Mouse (Mus musculus) hindbrain, postnatal 0 days (tissue): ENCODE results near the gene Atg4c. TPM values are rescaled to one million over a fixed set of nuclear protein-coding genes. Genes with fewer than 3 reads are reported as not detected.
A peak's percentile ranks its signal among the peaks of the same experiment; 100 is the strongest.

Experiments used
- ATAC-seq: fragments of 200-750 bp; cut with Nextera tagmentation; 2 replicates; pipeline ENCODE4 v1.8.0; 2017; ENCODE audit warnings: mild to moderate bottlenecking, moderate TSS enrichment, moderate library complexity
- DNase-seq: peaks from one replicate; pipeline ENCODE4 v3.0.0-alpha.2; 2015; ENCODE audit warnings: low spot score
- H3K27ac ChIP-seq: fragments of 300-500 bp; sonication (generic); 2 replicates; pipeline ENCODE4 v1.5.1; 2014; ENCODE audit warnings: mild to moderate bottlenecking
- H3K27me3 ChIP-seq: fragments of 300-500 bp; sonication (generic); 2 replicates; pipeline ENCODE4 v1.6.1; 2014; ENCODE audit warnings: low read length, mixed read lengths; ENCODE audit not compliant: insufficient read depth
- H3K36me3 ChIP-seq: fragments of 300-500 bp; sonication (generic); 2 replicates; pipeline ENCODE4 v1.6.1; 2014; ENCODE audit warnings: low read length, mixed read lengths; ENCODE audit not compliant: insufficient read depth
- H3K4me1 ChIP-seq: fragments of 300-500 bp; sonication (generic); 2 replicates; pipeline ENCODE4 v1.6.1; 2014; ENCODE audit warnings: antibody characterized with exemption, low read length, mixed read lengths; ENCODE audit not compliant: insufficient read depth
- H3K4me2 ChIP-seq: fragments of 300-500 bp; sonication (generic); 2 replicates; pipeline ENCODE4 v1.6.1; 2014; ENCODE audit warnings: low read depth, mild to moderate bottlenecking, low read length, moderate library complexity, mixed read lengths
- H3K4me3 ChIP-seq: fragments of 300-500 bp; sonication (generic); 2 replicates; pipeline ENCODE4 v1.5.1; 2014; ENCODE audit warnings: low read length
- H3K9ac ChIP-seq: fragments of 300-500 bp; sonication (generic); replicated peaks from 2 replicates; pipeline ENCODE4 v1.6.1; 2014; ENCODE audit warnings: mild to moderate bottlenecking, low read length, moderate library complexity, mixed read lengths
- H3K9me3 ChIP-seq: fragments of 300-500 bp; sonication (generic); 2 replicates; pipeline ENCODE4 v1.6.1; 2016; ENCODE audit warnings: low read length, mixed read lengths
- CTCF ChIP-seq: IDR thresholded peaks from 2 replicates; pipeline ENCODE4 v1.5.1; 2016; ENCODE audit warnings: antibody characterized with exemption, control low read depth, low read depth
- WGBS: fragments of 180-500 bp; shearing (Covaris S2); extraction: QIAGEN DNeasy Blood & Tissue Kit; methylation state at CpG from one replicate; pipeline ENCODE4 v1.1.7; 2014; 5-methylcytosine and 5-hydroxymethylcytosine counted together
- polyA plus RNA-seq: library from polyadenylated mRNA; unstranded; fragments of >200 nt; fragmentation: Nextera tagmentation; extraction: Ambion mirVana; gene quantifications from 2 replicates; pipeline ENCODE4 v1.2.1, GENCODE M21; 2015
- total RNA-seq: library from RNA; depleted of rRNA; stranded (reverse); fragments of >200 nt; gene quantifications from 2 replicates; pipeline ENCODE4 v1.2.3, GENCODE M21; 2014

Gene Atg4c
- total and polyA plus RNA-seq, 2 experiments from 2014 or later: 15.6 to 17.9 TPM

DNA sequence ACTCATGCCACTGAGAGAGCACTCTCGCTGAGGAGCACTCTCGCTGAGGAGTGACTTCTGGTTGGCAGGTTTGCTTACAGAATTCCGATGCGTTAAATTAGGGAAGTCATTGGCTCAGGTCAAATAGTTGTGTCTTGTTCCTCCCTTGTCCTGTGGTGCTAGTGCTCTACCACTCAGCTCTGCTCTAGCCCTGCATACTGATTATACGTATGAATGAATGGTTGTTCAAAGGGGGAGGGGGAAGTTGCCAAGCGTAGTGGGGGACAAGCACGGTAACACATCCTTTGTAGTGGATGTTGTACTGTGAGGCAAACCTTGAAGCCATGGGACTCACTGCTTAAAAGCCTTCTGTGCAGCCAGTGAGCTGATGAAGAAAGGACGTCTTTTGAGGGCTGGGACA is 28.5 kb downstream of the Atg4c start:
- TF ChIP-seq CTCF: no peak
- Histone ChIP-seq H3K4me2 (no peak overlapping the region), H3K9ac (no peak overlapping the region), H3K27ac (no peak overlapping the region), H3K27me3 (no peaks in the 10 kb centered on the region), H3K9me3 (no peaks in the 10 kb centered on the region), H3K4me3 (no peak overlapping the region), H3K4me1 (no peaks in the 10 kb centered on the region), H3K36me3 (peaks cover 6% of the 10 kb centered on the region; the same call in 1 of the 2 replicates)
- ATAC-seq: no peak
- WGBS: 68% methylated on average over 8 of the region's 8 CpGs
- DNase-seq: no peak

DNA sequence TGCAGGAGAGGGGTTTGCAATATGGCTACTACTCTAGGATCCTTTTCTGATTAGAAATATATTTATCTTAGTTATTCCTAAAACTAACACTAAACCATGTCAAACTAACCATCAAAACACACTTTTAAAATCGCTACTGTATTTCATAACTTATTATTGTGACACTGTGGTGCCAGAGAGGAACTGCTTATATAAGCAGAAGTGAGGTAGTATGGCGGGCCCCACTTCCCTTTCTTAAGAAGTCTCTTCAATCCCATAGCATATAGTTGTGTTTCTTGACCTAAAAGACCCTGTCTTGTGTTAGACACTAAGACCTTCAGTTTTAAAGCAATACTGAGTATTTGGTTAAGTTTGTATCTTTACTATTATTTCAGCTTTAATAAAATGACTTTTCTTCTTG is 31.1 kb downstream of the Atg4c start:
- no peak for ATAC-seq
- 97% methylated on average over 2 of the region's 2 CpGs for WGBS
- H3K9ac ChIP-seq: no peak overlapping the region
- H3K9me3 ChIP-seq: no peaks in the 10 kb centered on the region
- TF ChIP-seq CTCF: no peak
- no peaks in the 10 kb centered on the region for H3K4me1 ChIP-seq
- peaks cover 6% of the 10 kb centered on the region; the same call in 1 of the 2 replicates for H3K36me3 ChIP-seq
- no peak overlapping the region for H3K4me3 ChIP-seq
- H3K4me2 ChIP-seq: no peak overlapping the region
- DNase-seq: no peak
- no peak overlapping the region for H3K27ac ChIP-seq
- no peaks in the 10 kb centered on the region for H3K27me3 ChIP-seq

- no peak for TF ChIP-seq CTCF
- H3K9me3 ChIP-seq: no peaks in the 10 kb centered on the region
- no peak for DNase-seq
- no peak overlapping the region for H3K27ac ChIP-seq
- H3K4me2 ChIP-seq: no peak overlapping the region
- 77% methylated on average over 6 of the region's 6 CpGs for WGBS
- no peaks in the 10 kb centered on the region for H3K4me1 ChIP-seq
- peaks cover 6% of the 10 kb centered on the region; the same call in 1 of the 2 replicates for H3K36me3 ChIP-seq
- ATAC-seq: no peak
- no peak overlapping the region for H3K4me3 ChIP-seq
- H3K27me3 ChIP-seq: no peaks in the 10 kb centered on the region
- H3K9ac ChIP-seq: no peak overlapping the region
Measured at GRCm38 (mm10) chr4:99227226-99227625, 33.5 kb downstream of the Atg4c start.

- DNase-seq (no peak), ATAC-seq (no peak)
- WGBS: 84% methylated on average over 8 of the region's 8 CpGs
- H3K4me2 ChIP-seq: no peak overlapping the region
- no peak overlapping the region for H3K27ac ChIP-seq
- no peak overlapping the region for H3K9ac ChIP-seq
- no peak overlapping the region for H3K4me3 ChIP-seq
- no peaks in the 10 kb centered on the region for H3K4me1 ChIP-seq
- no peaks in the 10 kb centered on the region for H3K27me3 ChIP-seq
- peaks cover 6% of the 10 kb centered on the region; the same call in 1 of the 2 replicates for H3K36me3 ChIP-seq
- H3K9me3 ChIP-seq: no peaks in the 10 kb centered on the region
- no peak for TF ChIP-seq CTCF
Measured at GRCm38 (mm10) chr4:99229371-99229770, 35.6 kb downstream of the Atg4c start.

- Histone ChIP-seq H3K4me2 (no peak overlapping the region), H3K27me3 (no peaks in the 10 kb centered on the region), H3K9me3 (no peaks in the 10 kb centered on the region), H3K9ac (no peak overlapping the region), H3K27ac (no peak overlapping the region), H3K4me1 (no peaks in the 10 kb centered on the region), H3K36me3 (no peaks in the 10 kb centered on the region), H3K4me3 (no peak overlapping the region)
- peak; percentile 74 for TF ChIP-seq CTCF
- peak; percentile 79 for ATAC-seq
- WGBS: 84% methylated on average over 8 of the region's 8 CpGs
- DNase-seq: peak; percentile 87
Measured at GRCm38 (mm10) chr4:99235203-99235856, 41.6 kb downstream of the Atg4c start.

- no peak overlapping the region for H3K27ac ChIP-seq
- DNase-seq (peak; percentile 15), ATAC-seq (no peak)
- TF ChIP-seq CTCF: peak; percentile 55
- H3K4me3 ChIP-seq: no peak overlapping the region
- H3K27me3 ChIP-seq: no peaks in the 10 kb centered on the region
- H3K9me3 ChIP-seq: no peaks in the 10 kb centered on the region
- no peaks in the 10 kb centered on the region for H3K36me3 ChIP-seq
- H3K4me1 ChIP-seq: no peaks in the 10 kb centered on the region
- no peak overlapping the region for H3K4me2 ChIP-seq
- H3K9ac ChIP-seq: no peak overlapping the region
- 93% methylated on average over 2 of the region's 2 CpGs for WGBS
Measured at GRCm38 (mm10) chr4:99238305-99238704, 44.6 kb downstream of the Atg4c start.

GRCm38 (mm10) chr4:99241674-99242073 is 47.9 kb downstream of the Atg4c start:
- ATAC-seq: 0 out of 2 replicates have a peak, but pooled peaks have one; percentile 15
- no peaks in the 10 kb centered on the region for H3K9me3 ChIP-seq
- WGBS: 54% methylated on average over 5 of the region's 5 CpGs
- no peaks in the 10 kb centered on the region for H3K36me3 ChIP-seq
- H3K4me3 ChIP-seq: no peak overlapping the region
- H3K9ac ChIP-seq: no peak overlapping the region
- peak; percentile 14; the same call in 1 of the 2 replicates for TF ChIP-seq CTCF
- H3K4me2 ChIP-seq: no peak overlapping the region
- no peak overlapping the region for H3K27ac ChIP-seq
- H3K4me1 ChIP-seq: no peaks in the 10 kb centered on the region
- no peak for DNase-seq
- H3K27me3 ChIP-seq: no peaks in the 10 kb centered on the region
